Mouse (Mus musculus) frontal cortex, postnatal 36 days (tissue): ENCODE measurements at regions not wholly inside any gene's neighbourhood (a gene's known extent, or its start where the extent isn't known, plus 50 kb on each side); places are given as distances from the start of the nearest gene placed in this dataset.

Experiments used
- DNase-seq, 2 experiments: peaks; one replicate each; pipeline ENCODE4 v3.0.0; 2022; ENCODE audit warnings: low spot score in 2 of 2

DNA sequence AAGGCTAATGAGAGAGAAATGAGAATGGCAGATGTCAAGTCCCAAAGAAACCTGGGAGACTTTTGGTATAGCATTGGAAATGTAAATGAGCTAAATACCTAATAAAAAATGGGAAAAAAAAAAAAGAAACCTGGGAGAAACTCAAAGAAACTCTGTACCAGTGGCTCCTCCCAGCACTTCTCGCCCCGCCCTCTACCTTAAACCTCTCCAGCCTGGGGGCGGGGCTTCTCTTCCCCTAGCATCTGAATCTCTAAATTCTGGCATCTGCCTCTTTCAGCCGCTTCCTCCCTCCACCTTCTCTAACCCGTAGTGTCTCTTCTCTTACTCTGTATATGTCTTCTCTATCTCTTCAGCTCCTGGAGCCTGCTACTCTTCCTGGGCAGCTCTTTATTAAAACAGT, 53.2 kb downstream of the Gpr6 start:
- no peak for DNase-seq

DNA sequence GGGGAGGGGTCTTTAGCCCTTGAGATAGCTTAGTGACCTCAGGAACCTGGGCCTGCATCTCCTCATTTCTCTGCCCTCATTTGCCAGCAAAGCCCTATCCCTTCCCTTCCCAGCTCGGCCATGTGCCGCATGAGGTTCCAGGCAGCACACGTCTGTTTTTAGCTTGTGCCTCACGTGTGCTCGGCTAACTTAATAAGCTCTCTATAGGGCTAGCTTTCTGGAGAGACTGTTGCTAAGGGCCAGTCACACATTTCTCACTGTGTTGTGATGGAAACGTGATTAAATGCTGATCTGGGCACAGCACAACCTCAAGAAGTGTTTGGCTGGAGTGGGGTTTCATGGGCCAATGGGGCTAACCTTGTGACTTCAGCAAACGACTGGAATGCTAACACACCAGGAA, 55.5 kb downstream of the Gpr6 start:
- no peak for DNase-seq

DNA sequence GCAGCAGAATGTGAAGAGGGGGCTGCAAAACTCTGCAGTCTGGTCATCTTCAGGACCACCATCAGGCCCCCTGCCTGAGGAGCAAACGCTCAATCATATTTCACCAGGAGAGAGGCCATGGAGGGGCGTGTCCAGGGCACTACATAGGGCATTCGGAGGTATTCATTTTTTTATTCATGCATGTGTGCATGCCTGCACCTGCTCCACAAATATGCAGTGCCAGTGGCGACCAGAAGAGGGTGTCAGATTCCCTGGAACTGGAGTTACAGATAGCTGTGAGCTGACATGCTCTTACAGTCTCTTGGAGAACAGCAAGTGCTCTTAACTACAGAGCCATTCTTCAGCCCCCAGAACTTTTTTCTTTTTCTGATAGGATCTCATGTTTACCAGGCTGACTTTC, 56.4 kb downstream of the Gpr6 start:
- DNase-seq: peak; percentile 56 to 78

DNA sequence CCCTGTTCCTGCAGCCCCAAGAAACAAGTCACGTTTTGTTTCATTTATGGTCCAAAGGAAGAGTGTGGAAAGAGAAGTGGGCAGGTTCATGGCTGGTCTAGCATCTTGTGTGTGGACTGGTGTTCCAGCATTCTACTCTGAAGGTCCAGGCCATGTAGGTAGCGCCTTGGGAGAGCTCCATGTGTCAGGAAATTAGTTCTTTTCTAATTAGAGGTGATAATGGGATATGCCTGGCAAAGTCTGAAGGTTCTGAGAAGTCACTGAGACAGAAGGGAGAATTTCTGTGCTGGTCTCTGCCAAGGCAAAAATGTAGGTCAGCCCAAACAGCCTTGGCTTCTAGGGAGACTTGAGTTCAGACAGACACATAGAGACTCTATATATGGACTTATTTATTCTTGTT, 61.5 kb downstream of the Gpr6 start:
- no peak for DNase-seq

DNA sequence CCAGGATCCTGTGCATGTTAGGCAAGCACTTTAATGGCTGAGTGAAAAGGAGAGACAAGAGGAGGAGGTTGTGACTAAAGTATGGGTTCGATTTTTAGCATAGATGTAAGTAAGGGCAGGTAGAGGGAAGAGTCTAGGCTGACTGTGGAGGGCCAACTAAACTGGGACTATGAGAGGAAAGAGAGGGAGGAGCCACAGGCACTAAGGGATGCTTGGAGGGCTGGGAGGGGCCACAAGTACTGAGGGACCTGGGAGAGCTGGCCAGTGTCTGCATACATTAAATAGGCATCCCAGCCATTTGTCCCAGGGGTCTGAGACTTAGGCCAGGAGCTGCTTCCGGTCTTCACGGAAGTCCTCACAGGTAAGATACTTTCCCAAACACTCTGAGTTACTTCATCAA, 64.2 kb downstream of the Gpr6 start:
- DNase-seq: no peak

DNA sequence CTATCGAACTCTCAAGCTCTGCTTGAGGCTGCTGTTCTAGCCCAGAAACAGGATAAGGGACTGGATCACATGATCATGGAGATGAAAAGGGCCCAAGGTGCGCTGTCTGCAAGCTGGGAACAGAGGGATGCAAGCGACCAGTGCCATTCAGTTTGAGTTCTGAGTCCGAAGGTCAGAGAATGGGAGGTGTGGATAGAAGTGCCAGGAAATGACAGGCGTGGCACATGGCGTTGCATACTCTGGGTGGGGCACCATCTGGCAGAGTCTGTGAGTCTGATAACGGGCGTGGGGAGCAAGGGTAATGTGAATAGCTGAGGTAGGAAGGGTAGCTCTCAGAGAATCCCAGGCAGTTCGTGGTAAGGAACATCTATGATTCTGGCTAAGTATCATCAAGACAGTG, 65.5 kb downstream of the Gpr6 start:
- no peak for DNase-seq

DNA sequence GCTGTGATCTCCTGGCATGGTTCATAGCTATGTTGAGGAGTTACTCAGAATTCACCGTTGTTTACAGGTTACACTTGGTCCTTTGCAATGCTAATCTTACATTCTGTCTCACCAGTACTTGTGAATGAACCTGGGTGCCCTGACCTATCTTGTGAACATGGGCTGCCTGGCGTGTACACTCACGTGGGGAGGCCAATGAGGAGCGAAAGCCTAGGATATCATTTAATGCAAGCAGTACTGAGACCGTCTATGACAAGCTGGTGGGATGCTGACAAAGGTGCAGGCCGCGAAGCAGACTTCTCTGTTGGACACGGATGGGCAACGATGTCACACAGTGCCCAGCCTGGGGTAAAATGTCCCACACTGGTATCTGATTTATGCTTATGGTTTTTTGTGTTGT, 66.3 kb downstream of the Gpr6 start:
- DNase-seq: no peak

DNA sequence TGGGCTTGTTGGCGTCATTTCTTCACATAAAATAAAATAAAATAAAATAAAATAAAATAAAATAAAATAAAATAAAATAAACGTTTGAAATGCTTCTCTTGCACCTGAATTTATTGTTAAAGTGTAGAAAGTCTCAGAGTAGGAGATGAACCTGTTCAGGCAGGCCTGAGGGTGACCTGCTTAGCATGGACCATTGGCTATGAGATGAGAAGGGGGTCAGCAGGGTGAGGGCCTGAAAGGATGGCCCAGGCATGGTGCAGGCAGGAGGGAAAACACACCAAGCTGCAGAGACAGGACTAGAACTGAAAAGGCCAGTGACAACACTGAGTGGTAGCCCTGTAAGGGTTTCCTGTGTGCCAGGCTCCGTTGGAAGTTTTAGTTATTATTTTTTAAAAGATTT, 67.3 kb downstream of the Gpr6 start:
- DNase-seq: no peak

DNA sequence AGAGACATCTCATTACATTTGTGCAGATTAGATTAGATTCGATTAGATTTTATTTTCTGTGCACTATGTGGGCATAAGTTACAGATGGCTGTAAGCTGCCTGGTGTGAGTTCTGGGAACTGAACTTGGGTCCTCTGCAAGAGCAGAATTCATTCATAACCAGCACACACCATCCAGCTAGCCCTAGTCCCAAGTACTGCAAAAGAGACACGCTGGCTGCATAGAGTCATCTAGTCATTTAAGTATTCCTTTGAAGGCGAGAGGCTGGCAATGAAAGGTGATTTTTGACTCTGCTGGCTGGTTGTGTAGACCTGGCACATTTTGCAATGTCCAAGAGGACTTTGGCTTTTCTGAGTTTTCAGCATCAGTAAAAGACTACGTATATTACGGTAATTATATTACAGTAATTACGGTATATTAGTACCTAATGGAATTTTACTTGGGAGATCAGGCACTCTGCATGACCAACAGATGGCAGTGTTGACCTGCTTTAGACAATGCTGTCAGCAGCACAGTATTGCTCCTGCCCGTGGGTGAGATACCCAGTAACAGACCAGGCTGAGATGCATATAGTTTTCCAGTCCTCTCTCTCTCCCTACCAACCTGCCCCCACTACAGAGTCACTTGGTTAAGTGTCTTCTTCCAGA, 67.9 kb downstream of the Gpr6 start:
- peak; percentile 62 to 69 for DNase-seq

DNA sequence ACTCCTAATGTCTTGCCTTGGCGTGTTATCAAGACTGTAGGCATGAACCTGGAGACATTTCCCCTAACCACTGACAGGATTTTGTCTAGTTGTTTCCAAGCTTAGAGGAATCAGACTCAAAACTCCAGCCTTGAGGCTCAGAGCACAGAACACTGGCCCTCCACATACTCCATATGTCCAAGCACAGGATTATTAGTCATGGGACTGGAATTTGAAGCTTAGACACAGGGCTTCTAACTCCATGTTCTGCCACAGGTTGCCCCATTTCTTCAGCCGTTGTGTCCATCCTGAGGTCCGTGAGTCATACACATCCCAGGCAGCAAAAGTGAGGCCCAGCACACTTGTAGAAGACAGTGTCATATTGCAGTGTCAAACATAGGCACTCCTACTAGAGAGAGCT, 68.9 kb downstream of the Gpr6 start:
- no peak for DNase-seq

DNA sequence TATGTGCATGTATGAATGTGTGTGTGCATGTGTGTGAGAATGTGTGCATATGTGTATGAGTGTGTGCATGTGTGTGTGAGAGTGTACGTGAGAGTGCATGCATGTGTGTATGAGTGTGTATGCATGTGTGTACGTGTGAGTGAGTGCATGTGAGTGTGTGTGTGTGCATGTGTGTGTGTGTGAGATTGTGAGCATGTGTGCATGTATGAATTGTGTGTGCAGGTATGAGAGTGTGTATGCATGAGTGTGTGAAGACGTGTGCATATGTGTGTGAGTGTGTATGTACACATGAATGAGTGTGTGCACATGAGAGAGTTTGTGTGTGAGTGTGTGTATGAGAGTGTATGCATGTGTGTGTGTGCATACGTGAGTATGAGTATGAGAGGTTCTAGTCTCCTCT, 71.1 kb downstream of the Gpr6 start:
- no peak for DNase-seq

DNA sequence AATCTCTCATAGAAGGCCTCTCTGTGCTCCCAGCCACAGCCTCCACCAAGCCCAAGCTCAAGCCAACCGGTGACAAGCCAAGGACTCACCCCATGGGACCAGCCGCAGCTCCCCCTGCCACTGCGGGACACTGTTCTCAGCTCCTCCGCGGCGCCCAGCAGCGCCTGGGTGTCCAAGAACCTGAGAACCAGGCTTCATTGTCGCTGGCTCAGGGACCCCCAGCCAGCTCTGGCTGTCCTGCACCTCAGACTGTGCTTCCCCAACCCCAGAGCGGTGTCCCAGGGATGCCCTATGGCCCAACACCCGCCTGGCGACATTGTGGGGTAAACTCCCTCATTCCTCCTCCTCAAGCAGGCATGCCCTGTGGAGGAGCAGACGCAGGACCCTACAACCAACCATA, 72.6 kb downstream of the Gpr6 start:
- DNase-seq: no peak

DNA sequence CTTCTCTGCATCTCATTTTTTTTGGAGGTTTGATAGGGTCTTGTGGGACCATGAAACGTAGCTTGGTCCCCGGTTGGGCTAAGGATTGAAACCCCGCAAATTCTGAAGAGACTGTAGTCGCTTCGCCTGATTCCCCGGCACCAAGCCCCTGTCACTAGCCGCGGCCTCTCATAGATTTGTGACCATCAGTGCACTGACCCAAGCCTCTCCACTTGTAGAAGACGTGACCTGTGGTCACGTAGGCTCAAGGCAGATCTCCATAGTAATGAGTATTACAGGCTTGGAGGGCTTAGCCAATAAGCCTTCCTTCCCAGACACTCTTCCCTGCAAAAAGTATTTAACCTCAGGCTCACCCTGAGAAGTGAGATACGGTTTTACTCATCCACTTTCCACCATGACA, 73.3 kb downstream of the Gpr6 start:
- no peak for DNase-seq

DNA sequence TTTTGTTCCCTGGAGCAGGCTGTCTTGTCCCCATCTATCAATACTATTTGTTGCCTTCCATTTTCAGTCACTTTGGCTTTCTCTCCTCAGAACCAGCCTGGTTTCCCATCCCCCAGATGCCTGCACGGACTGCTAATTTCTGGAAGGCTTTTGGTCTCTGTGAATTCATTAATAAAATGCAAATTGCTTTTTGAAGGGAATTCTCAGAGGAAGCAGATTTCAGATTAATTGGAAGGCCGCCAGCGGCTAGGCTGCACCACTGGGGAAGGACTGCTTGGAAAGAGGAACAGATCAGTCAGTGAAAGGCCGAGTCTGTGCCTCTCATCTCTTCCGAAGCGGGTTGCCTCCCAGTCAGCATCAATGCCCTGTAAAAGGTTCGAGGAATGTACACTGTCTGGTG, 73.8 kb downstream of the Gpr6 start:
- peak; percentile 41 to 53 for DNase-seq

DNA sequence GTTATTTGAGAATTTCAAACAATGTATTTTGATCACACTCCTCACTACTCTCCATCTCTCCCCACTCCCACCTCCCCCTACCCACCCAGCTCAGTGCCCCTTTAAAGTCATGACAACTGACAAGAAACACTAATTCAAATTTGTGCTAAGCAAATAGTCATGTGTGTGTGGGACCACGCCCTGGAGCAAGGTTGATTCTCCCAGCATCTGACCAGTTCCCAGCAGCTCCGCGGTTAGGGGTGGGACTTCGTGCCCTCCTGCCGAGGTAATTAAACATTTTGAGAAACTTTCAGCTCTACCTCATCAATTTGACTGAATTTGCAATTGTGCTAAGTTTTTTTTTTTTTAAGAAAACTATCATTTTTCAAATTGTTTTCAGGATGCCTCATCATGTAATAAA, 74.5 kb downstream of the Gpr6 start:
- no peak for DNase-seq
